Mouse (Mus musculus) hematopoietic stem cell, adult 5-6 weeks (primary cell): ENCODE measurements around the gene Gpatch11. TPM values are rescaled to one million over a fixed set of nuclear protein-coding genes. Genes with fewer than 3 reads are reported as not detected.

Source experiments
- ATAC-seq, 2 experiments: fragments of 125-278 bp in 1 of 2; replicated peaks in 1 of 2; 2 replicates each; pipeline ENCODE4 v1.8.0; 2016 to 2017; ENCODE audit warnings: inconsistent platforms in 2 of 2, mild to moderate bottlenecking in 2 of 2, moderate number of reproducible peaks in 2 of 2, low read depth in 1 of 2, moderate TSS enrichment in 1 of 2; ENCODE audit not compliant: low FRiP score in 2 of 2, poor library complexity in 2 of 2, severe bottlenecking in 2 of 2, insufficient read depth in 1 of 2, low TSS enrichment in 1 of 2
- total RNA-seq: library from RNA; stranded (forward); fragments of 172-1452, 232-1000 nt; gene quantifications from 2 replicates; pipeline ENCODE4 v1.2.3, GENCODE M21; 2017

Gene Gpatch11
- total RNA-seq, 1 experiment from 2014 or later: 34.4 TPM

GRCm38 (mm10) chr17:78885286-78886065, 50.1 kb downstream of the Gpatch11 start:
- no peak for ATAC-seq

- no peak for ATAC-seq
Measured at GRCm38 (mm10) chr17:78888554-78888953, 53.2 kb downstream of the Gpatch11 start.

GRCm38 (mm10) chr17:78889184-78889583, 53.8 kb downstream of the Gpatch11 start:
- no peak for ATAC-seq

- ATAC-seq: peak in 1 of 2 experiments; percentile 72; a peak in 1 of 4 replicates
Measured at GRCm38 (mm10) chr17:78891020-78891419, 55.7 kb downstream of the Gpatch11 start.

GRCm38 (mm10) chr17:78894991-78895390, 59.6 kb downstream of the Gpatch11 start:
- ATAC-seq: no peak

GRCm38 (mm10) chr17:78895394-78895793, 60.0 kb downstream of the Gpatch11 start:
- ATAC-seq: peak; percentile 59 to 71; a peak in 2 of 4 replicates

Other genes with a start within 250 kb of the Gpatch11 start
- gene Strn, start 98.4 kb upstream of the Gpatch11 start, total RNA-seq: 24.3 and 37.0 TPM in 2 replicates
- gene Heatr5b, start 203 bp upstream of the Gpatch11 start, total RNA-seq: 22.5 and 28.1 TPM in 2 replicates
- gene Eif2ak2, start 47.0 kb downstream of the Gpatch11 start, total RNA-seq: 70.4 and 76.2 TPM in 2 replicates
- 0.13 TPM in 1 of 2 replicates, not detected in the other for gene Sult6b1, start 71.4 kb downstream of the Gpatch11 start, total RNA-seq
- gene Cebpzos, start 80.9 kb downstream of the Gpatch11 start, total RNA-seq: 48.8 and 51.5 TPM in 2 replicates
- 157 and 297 TPM in 2 replicates for gene Cebpz, start 101.5 kb downstream of the Gpatch11 start, total RNA-seq
- 39.7 and 46.3 TPM in 2 replicates for gene Ndufaf7, start 101.6 kb downstream of the Gpatch11 start, total RNA-seq
- gene Prkd3, start 185.2 kb downstream of the Gpatch11 start, total RNA-seq: 73.9 and 86.4 TPM in 2 replicates
- 0.79 and 3.4 TPM in 2 replicates for gene Qpct, start 216.3 kb downstream of the Gpatch11 start, total RNA-seq